Mouse (Mus musculus) fat pad, adult 2 months (tissue): Measurements from ENCODE around the gene Ss18l1.

ENCODE experiments used
- DNase-seq: peaks from one replicate; pipeline ENCODE4 v3.0.0-alpha.2; 2011; ENCODE audit warnings: low read depth, low spot score; ENCODE audit errors: extremely low read depth

The Ss18l1 gene

GRCm38 (mm10) chr2:180116741-180117484, 74.6 kb downstream of the Ss18l1 start:
- no peak for DNase-seq

GRCm38 (mm10) chr2:180117485-180118194, 75.3 kb downstream of the Ss18l1 start:
- no peak for DNase-seq

- peak; percentile 94 for DNase-seq
Observed at GRCm38 (mm10) chr2:180118661-180119438, 76.5 kb downstream of the Ss18l1 start, which contains the start of gene Osbpl2. Osbpl2 (plus strand) TSS chr2:180119306.
